ENCODE assay signal across 9 mouse cellular contexts in genomic region chr13:43239790-43240216, GRCm38 (mm10).
DNase-seq lines count a peak whose midpoint lies in the region; ATAC-seq lines count a peak whose summit lies in the region.
"Had no signal": no experiment of that assay in that cellular context is flagged by ENCODE, and none has a peak within 500 bp of the region (broad histone marks: within the 10 kb centered on the region; RNA-seq: fewer than 3 reads in every experiment).

No protein-coding gene starts in this region.

- no peaks in the 10 kb centered on the region for H3K36me3 ChIP-seq in forebrain, embryonic 14.5 days (ENCODE audit: control insufficient read depth, insufficient read depth, low read length)
- no peaks in the 10 kb centered on the region for H3K36me3 ChIP-seq in forebrain, embryonic 12.5 days (replicated peaks)
- H3K36me3 ChIP-seq in midbrain, embryonic 14.5 days (ENCODE audit: control insufficient read depth, insufficient read depth, low read length) = no peaks in the 10 kb centered on the region
- H3K36me3 ChIP-seq: limb, embryonic 15.5 days had no signal

- no peak overlapping the region for H3K4me2 ChIP-seq in forebrain, embryonic 14.5 days (ENCODE audit: low read length)
- no peak overlapping the region for H3K4me2 ChIP-seq in forebrain, embryonic 12.5 days
- H3K4me2 ChIP-seq in midbrain, embryonic 14.5 days (ENCODE audit: low read length) = no peak overlapping the region
- H3K4me2 ChIP-seq: limb, embryonic 15.5 days had no signal

- H3K27ac ChIP-seq in forebrain, embryonic 14.5 days (ENCODE audit: low read depth, low read length) = no peak overlapping the region
- H3K27ac ChIP-seq in forebrain, embryonic 12.5 days = no peak overlapping the region
- H3K27ac ChIP-seq in midbrain, embryonic 14.5 days (replicated peaks; ENCODE audit: low read depth, low read length) = no peak overlapping the region
- H3K27ac ChIP-seq: limb, embryonic 15.5 days had no signal

- ATAC-seq in forebrain, embryonic 14.5 days = peak; percentile 25; the same call in 1 of the 2 replicates
- no peak for ATAC-seq in forebrain, embryonic 12.5 days (ENCODE audit: low FRiP score)
- no peak for ATAC-seq in midbrain, embryonic 14.5 days (ENCODE audit: low FRiP score, low TSS enrichment)

- peaks cover 18% of the 10 kb centered on the region for H3K4me1 ChIP-seq in forebrain, embryonic 14.5 days (ENCODE audit: control insufficient read depth, insufficient read depth, low read length)
- H3K4me1 ChIP-seq in forebrain, embryonic 12.5 days = peaks cover 30% of the 10 kb centered on the region
- H3K4me1 ChIP-seq in midbrain, embryonic 14.5 days (ENCODE audit: control insufficient read depth, insufficient read depth, low read length) = peaks cover 22% of the 10 kb centered on the region

- H3K9ac ChIP-seq in forebrain, embryonic 14.5 days (ENCODE audit: low read length) = no peak overlapping the region
- no peak overlapping the region for H3K9ac ChIP-seq in forebrain, embryonic 12.5 days
- no peak overlapping the region for H3K9ac ChIP-seq in midbrain, embryonic 14.5 days (replicated peaks; ENCODE audit: low read length)
- H3K9ac ChIP-seq: limb, embryonic 15.5 days had no signal

- no peaks in the 10 kb centered on the region for H3K9me3 ChIP-seq in forebrain, embryonic 14.5 days (replicated peaks; ENCODE audit: control insufficient read depth, low read length)
- H3K9me3 ChIP-seq in forebrain, embryonic 12.5 days = no peaks in the 10 kb centered on the region
- no peaks in the 10 kb centered on the region for H3K9me3 ChIP-seq in midbrain, embryonic 14.5 days (ENCODE audit: control insufficient read depth, low read length)
- H3K9me3 ChIP-seq: limb, embryonic 15.5 days had no signal

- DNase-seq in forebrain, embryonic 14.5 days (ENCODE audit: low spot score) = peak; percentile 59
- DNase-seq in spleen, postnatal 36 days (ENCODE audit: low spot score in 2 of 2) = peak; percentile 39 to 48
- no peak for DNase-seq in spleen, postnatal 4 days (ENCODE audit: low spot score in 2 of 2)
- peak; percentile 65 for DNase-seq in kidney, postnatal 10 days
- peak; percentile 71 for DNase-seq in telencephalon, adult 2 months (ENCODE audit: low read depth, low spot score)
- DNase-seq in thymus, postnatal 25 days = no peak
- no peak for DNase-seq in midbrain, embryonic 14.5 days

- no peaks in the 10 kb centered on the region for H3K27me3 ChIP-seq in forebrain, embryonic 14.5 days (replicated peaks; ENCODE audit: control insufficient read depth, insufficient read depth, low read length)
- H3K27me3 ChIP-seq in forebrain, embryonic 12.5 days = no peaks in the 10 kb centered on the region
- H3K27me3 ChIP-seq in midbrain, embryonic 14.5 days (ENCODE audit: control insufficient read depth, insufficient read depth, low read length) = no peaks in the 10 kb centered on the region
- H3K27me3 ChIP-seq: limb, embryonic 15.5 days had no signal

- 63% methylated on average over 11 of the region's 11 CpGs for WGBS in forebrain, embryonic 14.5 days
- WGBS in forebrain, embryonic 12.5 days = 91% methylated on average over 11 of the region's 11 CpGs
- 89% methylated on average over 11 of the region's 11 CpGs for WGBS in midbrain, embryonic 14.5 days

- no peak overlapping the region for H3K4me3 ChIP-seq in forebrain, embryonic 14.5 days (ENCODE audit: low read depth, low read length)
- no peak overlapping the region for H3K4me3 ChIP-seq in forebrain, embryonic 12.5 days (replicated peaks)
- no peak overlapping the region for H3K4me3 ChIP-seq in midbrain, embryonic 14.5 days (replicated peaks; ENCODE audit: low read depth, low read length)
- H3K4me3 ChIP-seq: limb, embryonic 15.5 days had no signal

Comparison
In these comparisons a context has a peak if more than half of its experiments do, and no peak if none do; other contexts are left out.
1. DNase-seq: peak in forebrain, embryonic 14.5 days (single experiment), spleen, postnatal 36 days (2 of 2), kidney, postnatal 10 days (single experiment) and telencephalon, adult 2 months (single experiment); none in spleen, postnatal 4 days (0 of 2), thymus, postnatal 25 days (single experiment) and midbrain, embryonic 14.5 days (single experiment).